Mouse (Mus musculus): ENCODE measurements around the gene Rcor1.

The Rcor1 gene

DNA sequence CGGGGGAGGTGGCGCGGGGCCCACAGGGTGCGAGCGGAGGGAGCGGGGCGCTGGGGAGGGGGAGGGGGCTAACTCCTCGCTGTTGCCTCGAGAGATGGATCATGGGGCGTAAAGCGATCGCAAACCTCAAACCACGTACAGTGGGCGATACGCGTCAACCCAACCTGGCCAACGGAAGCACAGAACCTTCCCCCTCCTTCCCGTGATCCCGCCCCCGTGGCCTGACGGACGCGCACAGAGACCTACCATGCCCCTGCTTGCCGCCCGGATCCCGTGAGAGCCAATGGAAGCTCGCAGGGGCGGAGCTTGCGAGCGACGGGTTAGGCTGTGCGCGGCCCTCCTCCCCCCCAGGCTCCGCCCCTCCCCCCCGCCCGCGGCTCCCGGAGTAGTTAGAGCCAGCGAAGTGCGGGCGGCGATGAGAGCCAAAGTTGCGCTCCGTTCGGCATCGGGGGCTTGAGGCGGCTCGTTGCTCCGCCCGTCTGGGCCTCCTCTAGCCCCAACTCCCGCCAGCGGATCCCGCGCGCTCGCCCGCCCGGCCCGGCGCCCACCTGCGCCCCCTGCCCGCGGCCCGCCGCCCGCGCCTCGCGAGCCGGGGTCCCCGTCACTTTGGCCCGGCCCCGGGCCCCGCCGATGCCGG, at the start of gene Rcor1:
Gene Rcor1, plus strand, starts transcription at position 376 of the 637 bp plus-strand sequence.
- DNase-seq (ENCODE audit: low spot score in 2 of 2), result peak; percentile 98 to 99

GRCm38 (mm10) chr12:110989409-110989808, 49.7 kb upstream of the Rcor1 start:
- DNase-seq (ENCODE audit: low spot score in 2 of 2), result no peak

- DNase-seq (ENCODE audit: low spot score in 2 of 2), result no peak
Measured at GRCm38 (mm10) chr12:110990500-110990899, 48.7 kb upstream of the Rcor1 start.

- DNase-seq (ENCODE audit: low spot score in 2 of 2), result peak; percentile 63 to 68
Measured at GRCm38 (mm10) chr12:110991361-110992127, 47.6 kb upstream of the Rcor1 start.

GRCm38 (mm10) chr12:110992128-110992553, 47.0 kb upstream of the Rcor1 start:
- peak; percentile 83 to 95 for DNase-seq (ENCODE audit: low spot score in 2 of 2)

DNA sequence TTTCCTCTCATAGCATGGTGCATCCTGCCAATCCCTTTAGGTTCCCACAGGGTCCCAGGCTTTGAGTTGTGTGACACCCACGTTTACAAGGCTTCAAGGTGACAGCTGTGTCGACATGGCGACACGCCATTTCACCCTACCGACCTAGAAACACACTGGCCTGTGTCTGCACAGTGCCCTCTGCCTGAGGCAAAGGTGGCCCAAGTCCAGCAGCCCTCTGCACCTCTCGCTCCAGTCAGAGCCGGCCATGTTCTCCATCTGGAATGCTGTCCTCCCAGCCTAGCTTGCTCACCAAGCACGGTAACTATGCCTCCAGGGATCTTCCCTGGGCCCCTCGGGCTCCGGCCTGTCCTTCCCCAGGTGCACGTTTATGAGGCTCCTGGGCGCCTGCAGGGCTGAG, 46.4 kb upstream of the Rcor1 start:
- DNase-seq (ENCODE audit: low spot score in 2 of 2), result peak in 1 of 2 experiments; percentile 18

DNA sequence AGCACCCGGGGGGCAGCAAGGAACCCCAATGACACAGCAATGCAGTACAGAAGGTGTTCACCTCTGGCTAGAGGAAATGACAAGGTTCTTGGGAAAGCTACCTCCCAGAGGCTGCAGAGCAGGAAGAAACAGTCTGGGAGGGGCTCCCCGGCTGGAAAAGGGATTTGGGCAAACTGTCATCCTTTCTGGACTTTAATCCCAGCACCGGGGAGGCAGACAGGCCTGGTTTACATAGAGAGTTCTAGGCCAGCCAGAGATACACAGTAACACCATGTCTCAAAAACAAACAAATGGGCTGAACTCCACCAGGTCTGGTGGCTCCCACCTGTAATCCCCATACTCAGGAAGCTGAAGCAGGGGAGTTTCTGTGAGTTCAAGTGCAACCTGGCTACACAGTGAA, 45.9 kb upstream of the Rcor1 start:
- no peak for DNase-seq (ENCODE audit: low spot score in 2 of 2)

DNA sequence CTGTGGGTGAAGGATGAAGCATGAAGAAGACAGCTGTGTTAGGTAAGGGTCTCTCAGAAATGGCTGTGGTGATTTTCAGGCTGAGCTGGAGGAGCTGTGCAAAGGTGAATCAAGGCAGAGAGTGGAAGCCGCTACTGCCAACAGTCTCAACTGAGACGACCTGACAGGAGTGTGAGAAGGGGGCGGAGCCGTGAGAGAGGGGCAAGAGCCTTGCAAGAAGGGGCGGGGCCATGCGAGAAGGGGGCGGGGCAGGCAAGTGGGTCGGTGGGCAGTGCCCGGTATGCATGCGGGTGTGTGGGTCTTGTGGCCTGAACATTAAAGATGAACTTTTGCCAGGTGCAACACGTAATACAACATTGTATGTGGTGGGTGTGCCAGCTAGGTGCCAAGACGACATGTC, 44.5 kb upstream of the Rcor1 start:
- DNase-seq (ENCODE audit: low spot score in 2 of 2), result no peak

DNA sequence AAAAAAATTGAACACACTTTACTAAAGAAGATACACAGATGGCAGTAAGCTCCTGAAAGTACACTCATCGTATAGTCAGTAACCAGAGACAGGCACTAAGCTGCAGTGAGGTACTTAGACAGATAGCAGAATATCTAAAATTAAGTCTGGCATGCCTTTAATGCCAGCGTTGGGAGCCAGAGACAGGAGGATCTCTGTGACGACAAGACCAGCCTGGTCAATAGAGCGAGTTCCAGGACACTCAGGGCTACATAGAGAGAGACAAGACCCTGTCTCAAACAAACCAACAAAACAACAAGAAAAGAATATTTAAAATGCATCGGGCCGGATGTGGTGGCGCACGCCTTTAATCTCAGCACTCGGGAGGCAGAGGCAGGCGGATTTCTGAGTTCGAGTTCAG, 41.1 kb upstream of the Rcor1 start:
- DNase-seq (ENCODE audit: low spot score in 2 of 2), result no peak

- DNase-seq (ENCODE audit: low spot score in 2 of 2), result no peak
Measured at GRCm38 (mm10) chr12:110999820-111000219, 39.3 kb upstream of the Rcor1 start.

DNA sequence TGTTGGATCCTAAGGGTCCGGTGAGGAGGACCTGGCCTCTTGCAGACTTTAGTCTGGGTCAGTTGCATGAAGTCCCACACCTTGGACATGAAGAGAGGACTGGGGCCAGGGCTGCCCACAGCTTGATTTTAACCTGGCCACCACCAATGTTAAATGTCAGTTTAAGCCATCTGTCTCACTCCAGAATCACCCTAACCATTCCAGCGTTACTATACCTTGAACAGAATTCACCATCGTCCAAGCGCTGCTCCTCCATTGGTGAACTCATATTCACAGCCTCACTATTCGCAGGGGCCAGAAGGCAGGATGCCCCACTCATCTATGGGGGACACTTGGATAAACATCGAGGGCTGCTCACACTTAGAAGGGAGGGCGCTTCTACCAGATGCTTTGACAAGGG, 38.2 kb upstream of the Rcor1 start:
- DNase-seq (ENCODE audit: low spot score in 2 of 2), result no peak

- DNase-seq (ENCODE audit: low spot score in 2 of 2), result no peak
Measured at GRCm38 (mm10) chr12:111004142-111004541, 35.0 kb upstream of the Rcor1 start.

DNA sequence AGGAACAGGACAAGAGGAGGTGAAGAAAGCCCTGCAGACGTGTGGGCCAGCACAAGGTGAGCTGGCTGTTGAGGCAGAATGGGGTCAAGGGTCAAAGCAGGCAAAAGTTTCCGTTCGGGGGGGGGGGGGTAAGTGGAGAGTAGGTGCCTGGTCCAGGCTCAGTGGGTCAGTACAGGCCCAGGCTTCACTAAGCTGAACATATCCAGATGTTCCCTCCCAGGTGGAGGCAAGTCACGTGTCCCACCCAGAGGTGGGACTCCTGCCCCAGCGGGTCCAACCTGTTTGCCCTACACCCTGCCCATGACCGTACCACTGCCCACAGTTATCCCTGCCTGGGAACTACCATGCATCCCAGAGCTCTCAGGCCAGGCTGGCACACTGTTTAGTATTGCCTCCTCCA, 33.3 kb upstream of the Rcor1 start:
- DNase-seq (ENCODE audit: low spot score in 2 of 2), result no peak

GRCm38 (mm10) chr12:111006339-111006738, 32.8 kb upstream of the Rcor1 start:
- no peak for DNase-seq (ENCODE audit: low spot score in 2 of 2)

DNA sequence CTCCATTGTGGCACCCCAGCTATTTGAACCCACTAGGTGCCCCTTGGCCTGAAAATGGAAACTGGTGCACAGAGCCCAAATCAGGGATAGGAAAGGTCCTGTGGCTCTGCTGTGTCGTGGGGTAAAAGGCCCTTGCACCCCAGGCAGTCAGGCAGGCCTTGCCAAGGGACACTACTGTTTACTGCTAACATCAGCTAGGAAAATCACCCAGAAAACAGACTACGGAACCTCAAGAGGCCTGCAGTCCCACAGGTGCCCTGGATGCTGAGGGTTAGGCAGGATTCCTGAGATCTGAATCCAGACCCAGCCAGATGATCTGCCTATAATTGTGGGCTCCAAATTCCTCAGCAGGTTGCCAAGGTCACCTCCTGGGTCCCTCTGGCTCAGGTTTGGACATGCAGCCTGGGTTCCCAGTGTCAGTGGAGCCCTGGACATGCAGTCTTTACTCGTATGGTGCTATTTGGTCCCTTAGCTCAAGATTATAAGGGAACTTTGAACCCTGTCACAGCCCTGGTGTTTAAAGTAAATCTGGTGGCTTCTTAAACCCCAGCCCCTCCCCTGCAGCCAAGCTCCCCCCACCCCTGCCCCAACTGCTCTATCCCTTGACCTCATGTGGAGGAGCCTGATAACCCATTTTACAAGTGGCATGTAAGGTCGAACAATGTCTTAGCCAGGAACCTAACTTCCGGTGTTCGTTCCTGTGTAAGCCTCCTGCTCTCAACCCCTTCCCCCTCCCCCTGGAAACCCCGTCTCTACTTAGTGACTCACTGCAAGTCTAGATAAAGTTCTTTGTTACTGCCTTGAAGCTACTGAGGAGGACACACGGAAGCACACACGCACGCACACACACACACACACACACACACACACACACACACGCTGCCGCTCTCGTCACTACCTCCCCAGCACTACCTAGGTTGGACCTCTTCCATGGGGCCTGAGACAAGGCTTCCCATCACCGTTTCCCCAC, 31.7 kb upstream of the Rcor1 start:
- DNase-seq (ENCODE audit: low spot score in 2 of 2), result peak; percentile 15 to 41

DNA sequence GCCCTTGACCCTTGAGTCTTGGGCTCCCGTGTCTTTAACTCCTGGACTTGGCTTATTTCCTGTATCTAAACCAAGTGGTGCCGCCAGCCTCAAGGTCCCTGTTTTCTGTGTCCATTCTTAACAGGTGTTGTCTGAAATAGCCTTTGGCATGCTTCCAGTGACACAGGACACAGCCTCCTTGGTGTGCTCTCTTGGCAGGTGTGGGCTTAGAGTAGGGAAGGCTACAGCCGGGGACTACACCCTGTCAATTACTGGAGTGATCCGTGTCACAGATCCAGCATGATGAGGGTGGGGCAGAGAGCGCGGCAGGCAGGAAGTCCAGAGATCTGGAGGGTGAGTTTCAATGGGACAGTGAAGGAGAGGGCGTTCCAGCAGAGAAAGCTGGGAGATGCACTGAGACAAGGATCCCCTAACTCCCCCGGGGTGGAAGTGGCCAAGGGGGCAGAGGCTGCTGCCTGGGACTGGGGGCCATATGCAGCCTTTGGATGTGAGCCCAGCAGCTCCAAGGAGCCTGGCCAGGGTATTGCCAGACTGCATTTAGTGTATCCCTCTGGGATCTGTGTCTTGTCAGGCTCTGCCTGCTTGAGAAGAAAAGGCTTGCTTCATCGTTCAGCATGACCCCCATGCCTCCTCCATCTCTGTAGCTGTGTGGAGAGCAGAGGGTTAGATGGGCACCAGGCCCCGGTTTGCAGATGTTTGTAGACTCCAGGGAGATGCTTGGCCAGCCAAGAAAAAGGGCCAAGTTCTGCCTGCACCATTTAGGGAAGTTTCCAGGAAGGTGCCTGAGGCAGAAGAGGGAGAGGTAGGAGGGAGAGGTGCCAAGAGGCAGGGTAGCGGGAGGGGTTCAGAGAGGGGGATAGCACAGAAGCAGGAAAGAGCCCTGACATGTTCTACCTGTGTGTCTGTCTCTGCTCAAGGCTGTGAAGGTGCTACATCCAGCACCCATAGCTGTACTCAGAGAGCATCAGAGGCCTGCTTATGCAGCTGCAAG, 30.4 kb upstream of the Rcor1 start:
- no peak for DNase-seq (ENCODE audit: low spot score in 2 of 2)

DNA sequence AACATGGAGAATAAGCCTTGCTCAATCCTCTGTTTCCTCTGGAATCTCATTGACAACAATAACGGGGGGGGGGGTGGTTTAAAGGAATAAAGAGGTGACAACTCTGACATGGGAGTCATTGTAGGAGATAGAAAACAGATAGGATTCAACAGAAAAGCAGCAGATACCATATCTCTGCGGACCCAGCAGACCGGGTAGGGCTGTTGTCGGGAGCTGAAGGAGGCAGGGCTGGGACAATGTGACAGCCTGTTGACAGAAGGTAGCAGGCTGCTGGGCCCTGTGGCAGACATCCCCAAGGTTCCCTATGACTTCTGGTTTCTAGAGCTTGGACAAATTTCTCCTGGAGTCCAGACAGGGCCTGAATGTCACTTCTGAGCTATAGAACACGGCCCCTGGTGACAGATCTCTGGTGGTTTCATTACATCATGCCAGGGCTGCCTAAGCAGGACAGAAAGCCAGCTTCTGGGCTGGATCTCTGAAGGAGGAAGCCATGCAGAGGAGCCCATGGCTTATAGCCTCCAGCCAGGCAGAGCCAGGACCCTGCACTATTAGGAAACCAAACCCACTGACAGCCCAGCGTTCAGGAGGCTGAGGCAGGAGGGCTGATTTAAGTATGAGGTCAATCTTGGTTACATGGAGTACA, 29.4 kb upstream of the Rcor1 start:
- DNase-seq (ENCODE audit: low spot score in 2 of 2), result no peak

DNA sequence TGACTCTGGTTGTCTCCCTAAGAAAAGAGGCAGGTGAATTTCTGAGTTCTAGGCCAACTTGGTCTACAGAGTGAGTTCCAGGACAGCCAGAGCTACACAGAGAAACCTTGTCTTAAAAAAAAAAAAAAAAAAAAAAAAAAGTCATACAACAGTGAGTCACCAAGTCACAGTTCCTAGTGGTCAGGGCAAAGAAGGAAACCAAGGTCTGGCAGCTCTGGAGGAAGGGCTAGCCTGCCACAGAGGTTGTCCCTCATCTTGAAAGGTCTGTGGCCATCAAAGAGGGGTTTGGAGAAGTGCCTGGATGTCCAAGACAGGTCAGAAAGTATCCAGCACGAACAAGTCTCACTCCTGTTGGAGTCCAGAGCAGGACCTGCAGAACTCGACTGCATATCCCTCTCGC, 22.3 kb upstream of the Rcor1 start:
- DNase-seq (ENCODE audit: low spot score in 2 of 2), result no peak

DNA sequence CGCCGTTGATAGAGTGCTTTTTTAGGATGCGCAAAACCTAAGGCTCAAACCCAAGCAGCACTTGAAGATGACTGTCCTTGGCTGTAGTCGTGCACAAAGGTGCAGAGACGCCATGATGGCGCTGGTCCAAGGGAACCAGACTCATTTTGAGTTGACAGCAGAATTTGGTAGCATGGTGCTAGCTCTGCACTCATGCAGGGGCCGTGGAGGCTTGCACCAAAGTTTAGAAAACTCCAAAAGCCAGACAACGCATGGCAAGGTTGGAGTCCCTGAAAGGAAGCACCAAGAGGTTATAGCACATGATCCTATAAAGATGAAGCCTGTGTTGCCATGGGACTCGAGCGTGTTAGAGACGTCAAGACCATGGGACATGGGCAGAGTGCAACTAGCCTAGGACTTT, 21.1 kb upstream of the Rcor1 start:
- DNase-seq (ENCODE audit: low spot score in 2 of 2), result no peak

- DNase-seq (ENCODE audit: low spot score in 2 of 2), result no peak
Measured at GRCm38 (mm10) chr12:111019086-111019485, 20.1 kb upstream of the Rcor1 start.

Data from urinary bladder, adult 18-20 months (tissue).